Mouse (Mus musculus): ENCODE measurements around the gene Wdr74. TPM values are rescaled to one million over a fixed set of nuclear protein-coding genes. Genes with fewer than 3 reads are reported as not detected.

Wdr74 gene
- 53.3 and 53.8 TPM in 2 replicates for polyA plus RNA-seq (2015; fragmentation: Nextera tagmentation; extraction: Ambion mirVana)

DNA sequence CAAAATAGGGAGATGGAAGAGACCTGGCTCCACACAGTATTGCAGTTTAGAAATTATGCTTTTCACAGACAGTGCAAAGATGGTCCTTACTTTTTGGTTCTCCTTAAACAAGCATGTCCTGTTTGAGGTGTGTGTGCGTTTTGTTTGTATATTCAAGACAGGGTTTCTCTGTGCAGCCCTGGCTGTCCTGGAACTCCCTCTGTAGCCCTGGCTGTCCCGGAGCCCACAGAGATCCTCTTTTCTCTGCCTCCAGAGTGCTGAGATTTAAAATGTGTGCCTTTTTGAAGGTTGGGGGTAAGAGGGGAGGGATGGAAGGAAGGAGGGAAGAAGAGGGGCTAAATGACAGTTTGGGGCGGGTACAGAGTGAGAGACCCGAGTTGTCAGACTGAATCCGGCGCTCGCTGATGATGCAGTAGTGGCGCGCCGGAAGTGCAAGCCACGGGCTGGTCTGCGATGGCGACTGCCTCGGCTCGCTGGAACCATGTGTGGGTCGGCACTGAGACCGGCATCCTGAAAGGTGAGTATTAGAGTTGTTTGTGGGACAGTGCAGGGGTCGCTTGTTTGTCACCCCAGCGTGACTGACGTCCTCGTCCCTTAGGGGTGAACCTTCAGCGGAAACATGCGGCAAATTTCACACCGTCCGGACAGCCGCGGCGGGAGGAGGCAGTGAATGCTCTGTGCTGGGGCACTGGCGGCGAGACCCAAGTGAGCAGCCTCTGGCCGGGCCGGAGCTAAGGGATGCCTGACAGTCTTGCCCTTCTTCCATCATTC is at the start of gene Wdr74:
Wdr74 (plus strand) TSS at position 439 of the 771 bp plus-strand sequence.

DNA sequence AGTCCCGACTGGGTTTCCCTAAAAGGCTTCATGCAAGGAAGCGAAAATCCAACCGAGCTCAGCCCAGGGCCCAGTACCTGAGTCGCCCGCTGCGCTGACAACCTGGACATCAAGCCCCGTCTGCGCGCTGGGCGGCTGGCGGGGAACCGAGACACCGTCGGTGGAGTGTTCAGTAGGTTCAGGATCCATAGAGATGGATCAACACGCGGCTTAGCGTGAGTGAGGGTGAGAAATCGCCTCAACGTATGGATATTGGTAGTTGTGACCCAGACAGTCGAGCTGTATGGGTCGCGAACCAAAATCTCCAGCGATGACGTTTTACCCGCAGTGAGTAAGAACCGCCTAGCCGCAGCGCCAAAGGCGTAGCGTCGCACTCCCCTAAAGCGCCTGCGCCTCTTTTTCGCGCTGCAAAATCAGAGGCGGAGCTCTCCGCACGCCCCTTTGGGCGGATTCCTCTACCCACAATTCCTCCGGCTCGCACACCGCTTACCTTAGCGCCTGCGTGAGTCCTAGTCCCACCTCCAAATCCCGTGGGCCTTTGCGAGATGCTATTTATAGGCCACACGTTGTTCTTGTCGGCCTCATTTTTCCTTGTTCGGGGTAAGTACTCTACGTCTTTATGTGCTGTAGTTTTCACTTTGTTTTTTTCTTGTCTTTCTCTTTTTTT is 12.6 kb upstream of the Wdr74 start, which contains the start of gene Slc3a2:
Slc3a2 (minus strand) TSS at position 463 of the 667 bp plus-strand sequence.

DNA sequence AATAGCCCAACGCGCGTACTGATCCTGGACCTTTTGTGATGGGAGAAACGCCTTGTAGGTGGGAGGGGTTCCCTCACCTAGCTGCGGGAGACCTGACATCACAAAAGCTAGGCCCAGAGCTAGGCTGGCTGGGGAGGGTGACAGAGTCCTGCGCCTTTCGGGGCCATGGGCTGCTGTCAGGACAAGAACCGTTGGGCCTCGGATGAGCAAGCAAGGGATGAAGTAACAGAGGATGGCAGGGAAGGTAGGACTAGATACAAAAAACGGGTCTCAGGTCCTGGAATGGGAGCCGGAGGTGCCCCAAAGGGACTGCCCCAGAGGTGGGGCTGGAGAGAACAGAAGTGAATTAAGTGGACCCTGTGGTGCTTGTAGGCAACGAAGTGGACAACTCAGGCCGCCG is 5.0 kb downstream of the Wdr74 start, which contains the start of gene 1700092M07Rik:
1700092M07Rik (plus strand) TSS at position 116 of the 400 bp plus-strand sequence.

DNA sequence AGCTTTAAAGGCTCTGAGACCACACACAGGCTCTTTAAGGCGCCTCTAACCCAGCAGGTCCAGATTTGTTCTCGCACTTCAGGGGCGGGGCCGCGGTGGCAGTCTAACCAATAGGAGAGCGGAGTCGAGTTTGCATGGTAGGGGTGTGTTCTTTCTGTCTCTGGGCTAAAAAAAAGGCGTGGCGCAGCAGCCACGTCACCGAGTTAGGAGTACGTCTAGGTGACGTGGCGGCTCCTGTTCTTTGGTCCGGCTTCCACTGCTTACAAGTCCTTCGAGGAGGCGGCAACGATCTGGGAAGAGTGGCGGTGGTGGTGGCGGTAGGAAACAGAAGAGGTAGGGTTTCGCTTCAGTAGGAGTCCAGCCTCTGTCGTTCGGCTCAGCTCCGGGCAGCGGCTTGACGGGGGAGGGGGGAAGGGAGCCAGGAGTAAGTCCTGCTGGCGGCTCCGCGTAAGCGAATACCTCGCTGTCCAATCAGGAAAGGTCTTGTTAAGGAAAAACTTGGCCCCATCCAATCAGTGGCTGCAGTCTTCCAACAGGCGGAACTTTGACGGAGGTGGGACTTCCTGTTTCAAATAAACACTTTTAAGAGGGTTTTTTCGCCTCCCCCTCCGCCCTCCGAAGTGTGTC is 5.7 kb downstream of the Wdr74 start, which contains the start of gene Stx5a:
Stx5a (plus strand) TSS at position 171 of the 627 bp plus-strand sequence.

DNA sequence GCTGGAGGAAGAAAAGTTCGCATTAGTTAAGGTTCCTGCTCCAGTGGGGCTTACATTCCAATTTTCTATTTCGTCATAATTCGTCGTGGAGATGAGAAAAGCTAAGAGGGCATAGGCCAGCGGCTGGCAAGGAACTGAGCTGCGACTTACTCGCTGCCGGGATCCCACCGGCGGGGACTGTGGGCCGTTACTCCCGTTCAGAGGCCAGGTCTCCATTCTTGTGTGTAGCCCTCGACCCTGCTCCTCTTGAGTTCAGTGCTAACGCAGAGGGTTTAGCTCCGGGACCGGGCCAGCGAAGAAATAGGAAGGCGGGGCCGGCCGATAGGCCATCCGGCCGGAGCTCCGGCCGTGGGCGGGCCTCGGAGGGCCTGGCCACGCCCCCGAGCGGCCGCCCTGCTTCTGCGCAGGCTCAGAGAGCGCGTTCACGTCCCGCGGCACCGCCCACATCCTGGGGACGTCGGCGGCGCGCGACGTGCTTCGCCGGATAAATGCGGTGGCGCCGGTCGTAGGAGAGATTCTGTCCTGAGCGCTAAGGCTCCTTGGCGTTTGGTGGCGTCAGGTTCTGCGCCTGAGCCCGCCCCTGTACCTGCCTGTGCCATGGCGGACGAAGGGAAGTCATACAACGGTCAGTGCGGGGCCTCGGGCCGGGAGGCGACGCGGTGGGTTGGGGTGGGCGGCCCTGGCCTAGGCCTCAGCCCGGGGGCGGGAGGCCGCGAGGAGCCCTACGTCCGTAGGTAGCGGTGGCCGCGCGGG is 21.2 kb downstream of the Wdr74 start, which contains the start of gene Nxf1:
Nxf1 (plus strand) TSS at position 439 of the 753 bp plus-strand sequence.

DNA sequence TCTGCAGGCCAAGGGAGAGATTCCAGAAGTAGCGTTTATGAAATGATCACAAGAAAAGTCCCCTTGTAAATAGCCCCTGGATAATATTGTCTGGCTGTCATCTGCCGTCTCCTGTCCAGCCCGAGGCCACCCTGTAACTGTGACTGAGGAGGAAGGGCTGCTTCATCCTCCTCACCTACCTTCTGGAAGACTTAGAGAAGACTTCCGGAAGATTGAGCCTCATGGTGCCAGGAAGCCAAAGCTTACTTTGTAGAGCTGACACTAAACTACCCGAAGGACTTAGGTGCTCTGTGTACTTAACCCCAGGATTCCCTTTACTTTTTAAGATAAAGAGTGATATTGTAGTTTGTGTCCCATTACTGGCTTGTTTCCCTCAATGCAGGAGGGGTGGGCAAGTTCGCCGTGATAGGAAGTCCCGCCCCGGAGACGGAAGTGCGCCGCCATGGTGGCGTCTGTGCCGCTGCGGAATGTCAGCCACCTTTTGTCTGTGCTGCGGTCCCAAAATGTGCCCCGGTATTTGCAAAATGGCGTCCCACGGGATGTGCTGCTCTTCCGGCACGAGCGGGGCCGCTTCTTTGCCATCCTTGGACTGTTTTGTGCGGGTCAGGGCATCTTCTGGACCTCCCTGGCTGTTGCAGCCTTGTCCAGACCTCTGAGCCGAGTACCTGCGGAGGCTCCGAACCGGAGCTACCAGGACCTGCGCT is 35.1 kb downstream of the Wdr74 start, which contains the start of gene Tmem223:
Tmem223 (plus strand) TSS at position 430 of the 704 bp plus-strand sequence.

DNA sequence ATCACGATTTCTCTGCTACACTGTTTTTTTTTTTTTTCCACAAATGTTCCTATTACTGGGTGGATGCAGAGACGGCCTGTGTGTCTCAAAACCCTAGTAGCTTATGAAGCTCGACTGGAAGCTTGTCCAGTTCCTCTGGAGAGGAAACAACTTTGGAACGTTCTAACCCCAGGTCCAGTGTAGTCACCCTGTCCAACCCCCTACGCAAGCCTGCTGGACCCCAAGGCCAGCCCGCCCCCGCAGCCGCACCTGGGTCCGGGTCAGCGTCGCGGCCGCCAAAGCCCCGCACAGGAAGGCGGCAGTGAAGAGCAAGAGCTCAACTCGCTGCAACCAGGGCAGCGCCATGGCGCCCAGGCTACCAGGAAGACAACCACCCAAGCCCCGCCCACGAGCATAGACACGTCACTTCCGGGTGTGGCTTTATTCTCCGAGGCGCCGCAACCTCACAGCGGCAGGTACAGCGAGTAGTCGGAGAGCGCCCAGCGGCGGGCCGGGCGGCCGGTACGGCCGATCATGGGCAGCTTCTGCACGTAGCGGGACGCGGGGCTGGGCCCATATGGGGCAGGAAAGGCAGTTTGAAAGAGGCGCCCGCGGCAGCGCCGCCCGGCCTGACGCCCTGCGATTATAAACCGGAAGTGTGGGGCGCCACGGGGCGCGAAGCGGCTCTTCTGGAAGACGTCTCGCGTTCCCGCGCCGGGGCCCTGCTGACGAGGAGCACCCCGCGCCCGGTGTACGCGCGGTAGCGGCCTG is 38.6 kb downstream of the Wdr74 start, which contains the start of gene Tmem179b:
Tmem179b (minus strand) TSS at position 382 of the 750 bp plus-strand sequence.

DNA sequence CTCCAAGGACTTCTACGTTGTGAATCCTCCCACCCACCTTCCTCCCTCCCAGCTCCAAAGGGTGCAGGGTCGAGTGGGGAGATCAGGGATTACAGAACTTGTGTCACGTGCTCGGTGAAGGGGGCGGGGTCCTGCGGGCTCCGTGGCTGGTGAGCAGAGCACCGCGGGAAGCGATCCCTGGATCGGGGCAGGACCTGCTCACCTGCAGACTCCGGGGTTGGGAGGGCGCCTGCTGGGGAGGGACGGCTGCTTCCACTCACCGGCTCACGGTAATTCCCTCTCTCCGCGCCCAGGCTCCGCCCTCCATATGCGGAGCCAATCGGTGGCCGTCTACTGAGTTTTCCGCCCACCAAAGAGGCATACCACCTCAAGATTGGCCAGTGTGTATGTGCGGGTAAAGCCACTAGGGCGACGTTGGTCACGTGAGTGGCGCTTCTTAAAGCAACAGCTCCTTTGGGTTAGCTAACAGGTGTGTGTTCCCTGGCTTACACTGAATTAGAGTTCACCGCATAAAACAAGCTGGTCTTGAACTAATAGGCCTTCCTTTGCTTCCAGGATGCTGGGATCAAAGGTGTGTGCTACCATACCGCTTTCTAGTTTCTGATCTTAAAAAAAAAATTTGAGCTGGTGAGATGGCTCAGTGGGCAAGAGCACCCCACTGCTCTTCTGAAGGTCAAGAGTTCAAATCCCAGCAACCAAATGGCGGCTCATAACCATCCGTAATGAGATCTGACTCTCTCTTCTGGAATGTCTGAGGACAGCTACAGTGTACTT is 50.6 kb downstream of the Wdr74 start, which contains the start of gene Taf6l:
Taf6l (minus strand) TSS at position 410 of the 774 bp plus-strand sequence.

Small RNA genes lying within 50 kb of the gene (microRNA-seq; reads per million reads assigned to microRNA genes)
- gene Mir6992: not detected

Other genes with a start within 250 kb of the Wdr74 start
- gene Slc22a8, start 144.6 kb upstream of the Wdr74 start, polyA plus RNA-seq (2015; fragmentation: Nextera tagmentation; extraction: Ambion mirVana): not detected in 2 replicates
- not detected in 2 replicates for gene Slc22a6, start 117.8 kb upstream of the Wdr74 start, polyA plus RNA-seq (2015; fragmentation: Nextera tagmentation; extraction: Ambion mirVana)
- gene Chrm1, start 72.0 kb upstream of the Wdr74 start, polyA plus RNA-seq (2015; fragmentation: Nextera tagmentation; extraction: Ambion mirVana): 0.02 and 0.11 TPM in 2 replicates
- 91.8 and 105 TPM in 2 replicates for gene Slc3a2, start 12.5 kb upstream of the Wdr74 start, polyA plus RNA-seq (2015; fragmentation: Nextera tagmentation; extraction: Ambion mirVana)
- 0.46 and 1.1 TPM in 2 replicates for gene 1700092M07Rik, start 4.9 kb downstream of the Wdr74 start, polyA plus RNA-seq (2015; fragmentation: Nextera tagmentation; extraction: Ambion mirVana)
- gene Stx5a, start 5.6 kb downstream of the Wdr74 start, polyA plus RNA-seq (2015; fragmentation: Nextera tagmentation; extraction: Ambion mirVana): 78.0 and 83.1 TPM in 2 replicates
- gene Nxf1, start 21.2 kb downstream of the Wdr74 start, polyA plus RNA-seq (2015; fragmentation: Nextera tagmentation; extraction: Ambion mirVana): 59.7 and 64.4 TPM in 2 replicates
- gene Tmem223, start 35.2 kb downstream of the Wdr74 start, polyA plus RNA-seq (2015; fragmentation: Nextera tagmentation; extraction: Ambion mirVana): 119 and 130 TPM in 2 replicates
- 60.2 and 82.2 TPM in 2 replicates for gene Tmem179b, start 38.6 kb downstream of the Wdr74 start, polyA plus RNA-seq (2015; fragmentation: Nextera tagmentation; extraction: Ambion mirVana)
- gene Taf6l, start 50.6 kb downstream of the Wdr74 start, polyA plus RNA-seq (2015; fragmentation: Nextera tagmentation; extraction: Ambion mirVana): 10.3 and 11.8 TPM in 2 replicates
- gene Polr2g, start 62.8 kb downstream of the Wdr74 start, polyA plus RNA-seq (2015; fragmentation: Nextera tagmentation; extraction: Ambion mirVana): 86.5 and 92.5 TPM in 2 replicates
- 2.0 and 2.7 TPM in 2 replicates for gene Zbtb3, start 66.7 kb downstream of the Wdr74 start, polyA plus RNA-seq (2015; fragmentation: Nextera tagmentation; extraction: Ambion mirVana)
- 22.0 and 26.5 TPM in 2 replicates for gene Ttc9c, start 83.5 kb downstream of the Wdr74 start, polyA plus RNA-seq (2015; fragmentation: Nextera tagmentation; extraction: Ambion mirVana)
- 3.1 and 3.3 TPM in 2 replicates for gene Hnrnpul2, start 84.2 kb downstream of the Wdr74 start, polyA plus RNA-seq (2015; fragmentation: Nextera tagmentation; extraction: Ambion mirVana)
- not detected in 2 replicates for gene AC129217.1, start 93.9 kb downstream of the Wdr74 start, polyA plus RNA-seq (2015; fragmentation: Nextera tagmentation; extraction: Ambion mirVana)
- gene Bscl2, start 101.6 kb downstream of the Wdr74 start, polyA plus RNA-seq (2015; fragmentation: Nextera tagmentation; extraction: Ambion mirVana): 45.3 and 49.0 TPM in 2 replicates
- 0.31 and 0.96 TPM in 2 replicates for gene Gng3, start 103.4 kb downstream of the Wdr74 start, polyA plus RNA-seq (2015; fragmentation: Nextera tagmentation; extraction: Ambion mirVana)
- gene Lrrn4cl, start 114.9 kb downstream of the Wdr74 start, polyA plus RNA-seq (2015; fragmentation: Nextera tagmentation; extraction: Ambion mirVana): 9.4 and 10.6 TPM in 2 replicates
- 166 and 171 TPM in 2 replicates for gene Ubxn1, start 135.7 kb downstream of the Wdr74 start, polyA plus RNA-seq (2015; fragmentation: Nextera tagmentation; extraction: Ambion mirVana)
- 49.7 and 50.5 TPM in 2 replicates for gene Uqcc3, start 145.1 kb downstream of the Wdr74 start, polyA plus RNA-seq (2015; fragmentation: Nextera tagmentation; extraction: Ambion mirVana)
- gene Lbhd1, start 147.9 kb downstream of the Wdr74 start, polyA plus RNA-seq (2015; fragmentation: Nextera tagmentation; extraction: Ambion mirVana): 34.0 and 39.1 TPM in 2 replicates
- gene Gm49403, start 148.1 kb downstream of the Wdr74 start, polyA plus RNA-seq (2015; fragmentation: Nextera tagmentation; extraction: Ambion mirVana): not detected in 2 replicates
- 43.6 and 48.9 TPM in 2 replicates for gene 1810009A15Rik, start 153.0 kb downstream of the Wdr74 start, polyA plus RNA-seq (2015; fragmentation: Nextera tagmentation; extraction: Ambion mirVana)
- gene Gm49416, start 153.1 kb downstream of the Wdr74 start, polyA plus RNA-seq (2015; fragmentation: Nextera tagmentation; extraction: Ambion mirVana): not detected in 2 replicates
- 17.3 and 17.5 TPM in 2 replicates for gene Ints5, start 157.2 kb downstream of the Wdr74 start, polyA plus RNA-seq (2015; fragmentation: Nextera tagmentation; extraction: Ambion mirVana)
- 33.1 and 33.2 TPM in 2 replicates for gene Ganab, start 162.2 kb downstream of the Wdr74 start, polyA plus RNA-seq (2015; fragmentation: Nextera tagmentation; extraction: Ambion mirVana)
- gene B3gat3, start 184.5 kb downstream of the Wdr74 start, polyA plus RNA-seq (2015; fragmentation: Nextera tagmentation; extraction: Ambion mirVana): 24.3 and 24.5 TPM in 2 replicates
- gene Rom1, start 193.5 kb downstream of the Wdr74 start, polyA plus RNA-seq (2015; fragmentation: Nextera tagmentation; extraction: Ambion mirVana): 3.6 and 4.3 TPM in 2 replicates
- gene Eml3, start 193.7 kb downstream of the Wdr74 start, polyA plus RNA-seq (2015; fragmentation: Nextera tagmentation; extraction: Ambion mirVana): 22.1 and 22.6 TPM in 2 replicates
- gene Mta2, start 206.0 kb downstream of the Wdr74 start, polyA plus RNA-seq (2015; fragmentation: Nextera tagmentation; extraction: Ambion mirVana): 63.5 and 67.4 TPM in 2 replicates
- gene Tut1, start 218.0 kb downstream of the Wdr74 start, polyA plus RNA-seq (2015; fragmentation: Nextera tagmentation; extraction: Ambion mirVana): 13.0 and 13.9 TPM in 2 replicates
- 257 TPM in 2 replicates for gene Eef1g, start 231.2 kb downstream of the Wdr74 start, polyA plus RNA-seq (2015; fragmentation: Nextera tagmentation; extraction: Ambion mirVana)